Mouse (Mus musculus): ENCODE data around the gene Rtp4.

Gene Rtp4

DNA sequence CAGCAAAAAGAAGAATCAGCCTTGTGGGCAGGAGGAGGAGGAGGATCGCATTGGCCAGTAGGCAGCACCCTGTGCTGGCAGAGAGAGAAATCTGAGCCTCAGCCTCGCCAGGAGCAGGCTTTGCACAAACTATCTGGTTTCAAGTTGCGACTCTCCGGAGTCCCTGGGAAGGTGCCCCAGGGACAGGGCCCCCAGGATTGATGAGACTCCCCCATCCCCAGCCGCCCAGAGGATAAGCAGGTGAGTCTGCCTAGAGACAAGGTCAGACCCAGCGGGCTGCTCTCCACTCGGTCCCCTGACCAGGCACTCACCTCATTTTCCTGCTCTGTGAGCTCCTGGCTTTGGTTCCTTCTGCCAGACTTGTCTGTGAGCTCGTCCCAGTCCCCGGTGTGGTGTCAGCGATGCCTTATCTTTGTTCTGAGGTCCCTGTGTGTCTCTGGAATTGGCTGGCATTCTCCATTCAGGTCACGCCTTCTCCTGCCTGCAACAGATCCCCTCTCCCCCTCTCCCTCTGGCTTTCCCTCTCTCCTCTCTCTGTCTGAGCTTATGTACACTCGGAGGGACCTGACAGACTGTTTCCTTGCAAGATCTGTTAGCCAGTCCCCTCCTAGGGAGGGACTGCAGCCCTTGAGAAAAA, at the start of gene Rtp4, which contains the start of gene Masp1:
Gene Rtp4, plus strand, starts transcription at position 57 of the 637 bp plus-strand sequence.
Gene Masp1, minus strand, starts transcription at position 581 of the 637 bp plus-strand sequence.
- DNase-seq (ENCODE audit: low spot score) = no peak

DNA sequence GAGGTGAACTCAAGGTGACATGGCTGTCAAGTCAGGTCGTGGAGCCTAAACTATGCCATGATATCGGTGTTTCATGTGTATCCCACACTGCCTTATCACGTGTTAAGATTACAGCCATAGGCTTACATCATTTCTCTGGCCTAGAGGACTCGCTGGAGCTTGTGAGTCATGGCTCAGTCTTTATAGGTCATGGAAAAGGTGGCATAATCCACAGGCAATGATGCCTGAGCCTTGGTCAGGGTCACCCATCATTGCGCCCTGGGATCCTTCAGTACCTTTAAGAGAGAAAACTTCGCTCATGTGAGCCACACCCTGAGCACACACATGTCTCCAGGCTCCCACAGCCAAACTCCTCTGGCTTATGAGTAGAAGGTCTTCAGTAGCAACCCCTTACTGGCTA, 48.5 kb upstream of the Rtp4 start:
- no peak for DNase-seq (ENCODE audit: low spot score)

DNA sequence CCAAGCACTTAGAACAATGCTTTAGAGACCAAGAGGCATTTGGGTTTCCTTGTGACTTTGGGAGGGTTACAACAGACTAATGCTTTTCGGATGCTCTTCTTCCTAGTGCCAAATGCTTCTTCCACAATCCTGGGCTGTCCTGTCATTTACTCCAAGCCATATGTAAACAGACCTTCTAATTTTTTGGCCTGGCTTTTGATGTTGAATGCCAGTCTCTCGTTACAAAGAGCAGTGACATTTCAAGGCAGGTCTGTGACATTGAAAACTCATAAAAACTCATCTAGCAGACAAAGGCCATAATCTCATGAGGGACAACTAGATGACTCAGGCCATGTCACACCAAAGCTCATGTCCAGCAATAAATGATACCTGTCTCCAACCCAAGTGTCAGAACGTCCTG, 48.0 kb upstream of the Rtp4 start:
- no peak for DNase-seq (ENCODE audit: low spot score)

DNA sequence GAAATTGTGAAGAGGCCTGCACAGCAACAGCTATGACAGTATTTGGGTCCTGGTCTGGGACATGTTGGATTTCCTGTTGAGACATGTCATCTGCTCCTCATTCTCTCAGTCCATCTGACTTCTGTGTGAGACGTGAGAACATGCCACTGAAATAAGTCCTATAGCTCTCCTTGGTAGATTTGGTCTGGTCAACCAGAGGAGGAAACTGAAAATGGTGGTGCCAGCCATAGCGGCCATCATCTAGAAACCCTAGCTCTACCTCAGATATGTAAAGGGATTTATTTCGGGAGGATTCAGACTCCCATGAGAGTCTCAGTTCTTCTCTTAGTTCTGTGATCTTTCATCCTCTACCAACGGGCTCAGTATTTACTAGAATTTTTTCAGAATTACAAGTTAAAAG, 44.4 kb upstream of the Rtp4 start:
- no peak for DNase-seq (ENCODE audit: low spot score)

DNA sequence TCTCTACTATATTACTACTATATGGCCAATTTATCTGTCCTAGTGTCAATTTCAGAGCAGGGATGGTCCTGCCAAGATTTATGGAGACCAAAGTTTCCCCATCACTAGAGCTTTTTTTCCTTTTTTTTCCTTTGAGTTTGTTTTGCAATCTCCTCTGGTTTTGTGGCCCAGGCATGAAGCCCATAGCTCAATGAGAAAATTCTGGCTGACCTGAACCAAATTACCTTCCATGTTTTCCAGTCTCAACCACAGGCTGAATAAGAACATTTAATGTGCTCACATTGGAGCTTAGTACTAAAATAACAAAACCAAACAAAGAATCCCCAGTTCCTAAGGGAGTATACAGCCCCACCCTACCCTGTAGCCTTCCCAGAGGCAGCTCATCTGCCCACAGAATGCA, 43.5 kb upstream of the Rtp4 start:
- DNase-seq (ENCODE audit: low spot score) = no peak

DNA sequence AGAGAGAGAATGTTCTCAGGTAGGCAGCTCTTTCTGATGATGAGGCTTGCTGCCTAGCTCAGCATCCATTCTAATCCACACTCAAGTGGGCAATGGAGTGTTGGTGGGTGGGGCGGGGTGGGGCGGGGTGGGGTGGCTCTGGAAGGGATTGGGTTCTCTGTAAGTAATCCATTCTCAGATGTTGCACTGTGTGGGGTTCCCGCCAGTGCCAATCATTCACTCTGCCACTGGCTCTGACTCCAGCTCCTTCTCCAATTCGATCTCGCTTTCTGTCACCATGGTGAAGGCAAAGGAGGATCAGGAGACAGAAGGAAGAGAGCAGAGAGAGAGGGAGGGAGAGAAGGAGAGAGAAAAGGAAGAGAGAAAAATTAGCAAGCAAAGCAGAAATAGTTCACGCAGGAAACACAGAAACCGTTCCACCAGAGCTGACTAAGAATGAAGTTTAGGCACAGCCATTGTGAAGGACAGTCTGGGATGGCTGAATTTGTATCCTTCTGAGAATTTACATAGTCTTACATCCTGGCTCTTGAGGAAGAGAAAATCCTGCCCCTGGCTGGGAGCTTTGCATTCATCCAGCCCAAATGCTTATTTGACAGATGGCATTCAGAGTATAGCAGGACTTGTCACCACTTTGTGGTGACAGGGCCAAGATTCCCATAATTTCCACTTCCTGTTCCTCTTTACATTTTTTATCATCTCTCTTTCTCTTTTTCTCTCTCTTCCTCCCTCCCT, 40.1 kb upstream of the Rtp4 start:
- DNase-seq (ENCODE audit: low spot score) = no peak

DNA sequence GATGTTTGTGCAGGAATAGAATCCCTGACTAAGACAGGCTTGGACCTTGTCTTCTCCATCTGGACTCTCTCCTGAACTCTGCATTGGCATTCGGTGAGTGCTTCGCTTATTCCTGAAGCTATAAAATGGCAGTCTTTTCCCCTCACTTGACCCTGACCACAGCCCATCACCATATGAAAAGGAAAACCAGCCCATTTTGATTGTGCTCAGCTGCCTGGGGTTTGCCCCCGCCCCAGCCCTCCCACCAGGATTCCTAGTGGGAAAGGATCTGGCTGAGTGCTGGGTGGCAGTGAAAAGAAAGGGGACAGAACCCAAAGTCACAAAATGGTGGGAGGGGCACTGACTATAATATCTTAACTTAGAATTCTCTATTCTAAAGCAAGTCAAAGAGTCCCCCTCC, 37.9 kb upstream of the Rtp4 start:
- DNase-seq (ENCODE audit: low spot score) = no peak

DNA sequence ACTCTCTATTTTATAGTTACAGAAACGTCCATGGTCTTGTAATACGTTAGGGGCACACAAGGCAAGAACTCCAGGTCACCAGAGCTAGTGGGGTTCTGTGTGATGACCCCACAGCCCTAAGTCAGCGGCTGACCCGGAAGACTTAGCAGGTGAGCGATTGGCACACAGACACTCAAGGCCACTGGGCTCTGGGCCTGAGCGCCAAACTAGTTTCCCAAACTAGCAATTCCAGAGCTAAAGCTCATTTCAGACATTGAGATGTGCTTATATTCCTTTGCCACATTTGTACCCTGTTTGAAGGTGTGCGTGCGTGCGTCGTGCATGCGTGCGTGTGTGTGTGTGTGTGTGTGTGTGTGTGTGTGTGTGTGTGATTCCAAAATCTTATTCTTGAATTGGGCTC, 37.2 kb upstream of the Rtp4 start:
- no peak for DNase-seq (ENCODE audit: low spot score)

DNA sequence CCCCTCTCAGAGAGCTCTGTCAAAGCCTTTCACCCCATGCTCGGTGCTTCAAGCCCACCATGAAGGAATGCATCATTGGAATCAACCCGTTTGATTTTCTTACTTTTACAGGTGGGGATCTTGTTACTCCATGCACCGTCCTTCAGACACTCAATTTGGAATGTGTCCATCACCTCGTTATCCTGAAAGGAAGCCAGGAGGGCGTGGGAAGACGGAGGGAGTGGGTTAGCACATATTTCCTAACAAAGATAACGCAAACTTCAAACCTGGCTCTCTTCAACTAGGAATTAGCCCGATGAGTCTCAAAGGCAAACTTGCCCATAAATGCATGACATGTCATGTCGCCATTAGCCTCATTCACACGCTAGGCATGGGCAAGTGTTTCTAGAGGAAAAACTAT, 36.8 kb upstream of the Rtp4 start:
- no peak for DNase-seq (ENCODE audit: low spot score)

DNA sequence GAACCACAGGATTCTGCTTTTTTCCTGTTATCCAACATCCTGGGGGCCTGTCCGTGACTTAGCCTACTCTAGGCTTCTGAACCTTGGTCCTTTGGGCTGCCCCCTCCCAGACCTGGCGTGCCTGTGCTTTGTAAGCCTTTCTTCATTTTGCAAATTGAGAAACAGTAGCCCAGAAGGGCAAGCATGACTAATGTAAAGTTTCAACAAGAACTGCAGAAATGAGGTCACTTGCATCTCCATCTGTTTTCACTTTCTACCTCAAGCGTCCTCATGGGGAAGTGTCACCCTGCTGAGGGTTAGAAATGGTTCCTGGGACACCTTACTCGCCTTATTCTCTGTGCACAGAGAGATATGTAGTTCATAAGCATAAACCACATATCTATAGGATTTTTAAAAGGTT, 27.3 kb upstream of the Rtp4 start:
- no peak for DNase-seq (ENCODE audit: low spot score)

DNA sequence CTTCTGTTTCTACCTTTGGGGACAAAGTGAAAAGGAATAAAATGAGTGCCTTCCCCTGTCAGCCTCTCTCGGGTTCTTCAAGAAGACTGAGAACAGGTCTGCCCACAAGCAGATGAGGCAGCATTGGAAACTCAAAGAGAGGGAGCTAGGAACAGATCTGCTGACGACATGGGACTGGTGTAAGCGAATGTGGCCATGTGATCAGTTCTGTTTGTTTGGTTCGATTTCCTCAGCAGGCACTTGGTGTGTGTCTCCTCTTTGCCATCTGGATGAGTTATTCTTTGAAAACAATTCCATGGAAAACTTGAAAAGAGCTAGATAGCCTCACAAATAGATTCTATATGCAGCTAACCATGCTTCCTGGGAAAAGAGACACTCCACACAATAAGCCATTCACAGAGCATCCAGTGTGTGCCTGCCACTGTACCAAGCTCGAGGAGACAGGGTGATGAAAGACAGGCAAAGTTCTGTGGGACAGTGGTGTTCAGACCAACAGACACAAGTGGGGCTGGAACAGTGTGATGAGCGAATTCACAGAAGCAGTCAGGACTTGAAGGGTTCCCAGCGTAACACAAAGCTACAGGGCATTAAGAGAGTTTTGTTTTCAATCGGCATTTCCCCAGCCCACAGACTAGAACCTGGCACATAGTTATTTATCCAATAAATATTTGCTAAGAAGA, 23.7 kb upstream of the Rtp4 start:
- DNase-seq (ENCODE audit: low spot score) = no peak

DNA sequence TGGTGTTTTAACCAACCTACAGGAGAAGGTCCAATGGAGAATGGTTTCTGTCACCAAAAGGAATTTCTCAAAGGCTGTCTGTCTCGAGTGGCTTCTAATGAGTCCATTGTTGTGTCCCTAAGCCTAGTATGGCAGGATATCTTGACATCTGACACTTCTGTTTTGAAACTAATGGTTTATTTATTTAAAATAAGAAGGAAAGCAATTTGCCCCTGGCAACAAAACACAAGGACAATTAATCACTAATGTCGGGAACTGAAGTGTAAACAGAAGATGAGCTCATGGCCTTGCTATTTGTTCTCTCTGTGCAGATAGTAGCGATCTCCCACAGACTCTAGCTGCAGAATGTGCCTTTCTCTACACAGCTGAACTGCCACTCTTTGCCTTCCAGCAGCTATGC, 22.7 kb upstream of the Rtp4 start:
- no peak for DNase-seq (ENCODE audit: low spot score)

DNA sequence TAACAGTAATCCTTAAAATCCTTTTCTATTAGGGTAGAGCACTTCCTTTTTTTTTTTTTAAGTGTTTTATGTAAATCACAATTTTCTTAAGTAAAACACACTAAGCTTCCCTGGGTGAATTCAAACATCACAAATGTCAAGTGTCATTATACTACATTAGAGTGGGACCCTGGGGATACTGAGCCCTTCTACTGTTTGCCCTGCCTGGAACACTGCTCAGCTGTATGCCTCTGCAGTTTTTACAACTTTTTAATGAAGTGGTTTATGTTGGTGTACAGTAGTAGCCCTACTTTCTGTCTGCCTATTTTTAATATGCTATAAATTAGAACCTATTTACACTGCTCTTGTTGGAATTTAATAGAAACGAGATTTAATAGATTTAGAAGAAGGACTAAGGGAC, 22.2 kb upstream of the Rtp4 start:
- no peak for DNase-seq (ENCODE audit: low spot score)

DNA sequence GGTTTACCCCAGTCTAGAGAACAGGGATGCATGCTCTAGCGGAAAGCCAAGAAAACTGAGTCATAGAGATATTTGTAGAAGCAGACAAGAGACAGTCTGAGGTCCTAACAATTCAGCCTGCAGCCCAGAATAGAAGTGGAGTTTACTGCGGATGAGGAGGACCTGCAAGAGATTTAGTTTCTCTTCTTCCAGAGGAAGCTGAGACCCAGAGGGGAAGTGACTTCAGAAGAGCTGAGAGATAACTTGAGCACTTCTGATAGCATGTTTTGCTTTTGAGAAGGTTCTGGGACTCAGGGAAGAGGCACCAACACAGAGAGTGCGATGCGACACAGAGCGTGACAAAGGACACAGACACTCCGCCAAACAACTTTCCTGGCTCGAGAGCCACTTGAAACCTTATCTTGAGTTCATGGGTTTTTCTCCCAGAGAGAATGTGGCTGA, 21.4 kb upstream of the Rtp4 start:
- DNase-seq (ENCODE audit: low spot score) = no peak

DNA sequence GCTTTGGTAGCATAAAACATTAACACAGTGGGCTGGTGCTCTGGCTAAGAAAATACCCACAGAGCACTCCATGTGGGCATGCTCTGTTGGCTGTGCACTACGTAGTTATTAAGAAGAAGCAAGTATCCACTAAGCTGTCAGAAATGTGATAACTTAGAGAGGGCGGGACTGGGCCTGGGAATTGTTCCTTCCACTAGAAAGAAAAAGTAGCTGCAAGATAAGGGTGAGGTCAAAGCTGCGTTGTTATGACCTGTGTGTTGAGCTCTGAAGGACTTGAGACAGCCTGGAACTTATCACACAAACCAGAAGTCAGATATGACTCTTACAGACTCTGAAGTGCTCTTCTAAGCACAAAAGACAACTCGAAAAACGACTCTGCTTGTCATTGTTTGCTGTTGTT, 19.5 kb upstream of the Rtp4 start:
- no peak for DNase-seq (ENCODE audit: low spot score)

DNA sequence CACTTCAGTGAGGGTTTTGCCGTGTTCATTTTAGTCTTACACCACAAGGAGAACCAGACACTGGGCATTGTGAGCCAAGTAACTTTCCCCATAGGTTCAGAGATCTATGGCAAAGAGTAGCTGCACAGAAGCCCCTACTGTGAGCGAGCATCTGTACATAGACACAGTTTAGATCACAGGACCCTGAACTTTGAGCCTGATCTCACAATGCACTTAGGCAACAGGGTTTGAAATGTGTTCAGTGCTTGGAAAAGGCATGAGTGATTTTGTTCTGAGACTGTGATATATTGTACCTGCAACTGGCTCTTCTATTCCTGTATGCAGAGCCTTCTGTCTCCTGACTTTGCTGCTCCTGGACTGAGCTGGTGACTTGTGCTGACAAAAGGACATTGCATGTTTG, 18.8 kb upstream of the Rtp4 start:
- DNase-seq (ENCODE audit: low spot score) = no peak

DNA sequence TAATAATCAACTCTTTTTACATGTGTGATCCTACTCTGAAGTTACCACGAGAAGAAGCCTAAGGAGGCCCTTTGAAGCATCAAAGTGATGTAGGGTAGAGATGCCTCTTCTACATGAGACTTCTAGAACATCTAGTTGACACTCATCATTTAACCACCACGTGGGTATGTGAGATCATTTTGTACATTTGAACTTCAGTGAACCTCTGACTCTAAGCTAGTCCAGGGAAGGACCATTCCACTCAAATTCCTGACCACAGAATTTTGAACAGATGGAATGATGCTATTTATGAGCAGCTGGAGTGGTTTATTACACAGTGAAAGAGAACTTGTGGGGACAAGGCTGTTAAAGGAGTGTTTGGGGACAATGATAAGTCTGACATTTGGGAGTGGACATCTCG, 17.6 kb upstream of the Rtp4 start:
- no peak for DNase-seq (ENCODE audit: low spot score)

DNA sequence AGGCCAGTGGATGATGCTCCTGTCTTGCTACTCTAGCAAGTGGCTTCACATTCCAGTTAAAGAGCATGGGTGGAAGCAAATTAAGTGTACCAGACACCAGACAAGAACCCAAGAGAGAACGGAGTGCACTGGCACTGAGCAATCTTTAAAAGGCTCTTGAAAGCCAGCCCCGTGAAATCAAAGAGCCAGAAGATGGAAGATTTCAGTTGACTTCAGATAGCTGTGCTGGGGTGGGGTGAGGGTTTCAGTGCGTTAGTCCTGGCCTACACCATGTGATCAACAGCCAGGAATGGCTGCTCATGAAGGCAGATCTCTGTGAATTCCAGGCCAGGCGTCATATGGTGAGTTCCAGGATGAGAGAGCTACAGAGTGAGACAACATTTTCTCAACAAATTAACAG, 16.7 kb upstream of the Rtp4 start:
- no peak for DNase-seq (ENCODE audit: low spot score)

DNA sequence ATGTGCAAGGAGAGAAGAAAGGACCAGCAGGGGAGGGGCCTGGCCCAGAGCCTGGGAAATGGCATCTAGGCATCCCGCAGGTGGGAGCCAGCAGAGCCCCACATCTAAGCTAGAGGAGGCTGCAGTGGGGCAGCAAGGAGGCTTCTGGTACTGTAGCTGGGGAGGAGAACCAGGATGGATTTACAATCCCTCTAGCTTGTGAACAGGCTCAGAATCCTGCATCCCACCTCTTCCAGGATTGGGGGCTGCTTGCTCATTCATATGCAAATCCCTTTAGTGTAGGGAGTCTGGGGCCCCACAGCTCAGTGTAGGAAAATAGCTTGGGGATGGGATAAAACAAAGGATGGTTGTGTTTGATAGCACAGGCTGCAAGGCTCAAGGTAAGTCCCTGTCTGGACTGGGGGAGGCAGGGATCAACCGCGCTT, 15.8 kb upstream of the Rtp4 start:
- no peak for DNase-seq (ENCODE audit: low spot score)

DNA sequence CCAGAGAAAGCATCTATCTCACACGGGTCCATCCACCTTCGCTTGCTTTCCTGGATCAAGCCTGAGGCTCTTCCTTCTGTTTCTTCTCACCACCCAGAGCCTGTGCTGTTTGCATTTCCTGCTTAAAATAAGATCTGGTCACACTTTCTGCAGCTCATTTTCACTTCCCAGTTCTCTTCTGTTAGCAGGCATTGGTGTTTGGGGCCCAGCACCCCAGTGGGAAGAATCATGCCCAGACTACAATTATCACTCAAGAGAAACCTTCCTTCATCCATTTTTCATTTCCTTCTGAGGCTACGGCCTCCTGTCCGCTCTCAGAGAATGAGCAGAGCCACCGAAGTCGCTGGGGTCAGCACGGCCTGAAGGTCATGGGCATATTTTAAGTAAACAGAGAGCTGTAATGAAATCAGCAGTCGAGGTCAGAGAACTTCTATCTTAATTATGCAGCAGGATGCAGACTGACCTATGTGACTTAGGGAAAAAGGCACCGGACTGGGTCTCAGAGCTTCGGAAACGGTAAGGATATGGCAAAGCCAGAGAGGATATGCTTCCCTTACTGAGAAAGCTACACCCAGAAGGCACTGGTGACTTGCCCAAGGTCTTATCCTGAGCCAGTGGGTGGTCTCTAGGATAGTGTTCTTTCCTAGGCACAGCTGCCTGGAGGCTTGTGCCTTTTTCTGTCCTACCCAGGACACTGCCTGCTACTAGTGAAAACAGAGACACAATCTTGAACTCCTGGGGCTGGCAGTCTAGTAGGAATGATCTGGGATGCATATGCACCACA, 14.0 kb upstream of the Rtp4 start:
- DNase-seq (ENCODE audit: low spot score) = no peak

DNA sequence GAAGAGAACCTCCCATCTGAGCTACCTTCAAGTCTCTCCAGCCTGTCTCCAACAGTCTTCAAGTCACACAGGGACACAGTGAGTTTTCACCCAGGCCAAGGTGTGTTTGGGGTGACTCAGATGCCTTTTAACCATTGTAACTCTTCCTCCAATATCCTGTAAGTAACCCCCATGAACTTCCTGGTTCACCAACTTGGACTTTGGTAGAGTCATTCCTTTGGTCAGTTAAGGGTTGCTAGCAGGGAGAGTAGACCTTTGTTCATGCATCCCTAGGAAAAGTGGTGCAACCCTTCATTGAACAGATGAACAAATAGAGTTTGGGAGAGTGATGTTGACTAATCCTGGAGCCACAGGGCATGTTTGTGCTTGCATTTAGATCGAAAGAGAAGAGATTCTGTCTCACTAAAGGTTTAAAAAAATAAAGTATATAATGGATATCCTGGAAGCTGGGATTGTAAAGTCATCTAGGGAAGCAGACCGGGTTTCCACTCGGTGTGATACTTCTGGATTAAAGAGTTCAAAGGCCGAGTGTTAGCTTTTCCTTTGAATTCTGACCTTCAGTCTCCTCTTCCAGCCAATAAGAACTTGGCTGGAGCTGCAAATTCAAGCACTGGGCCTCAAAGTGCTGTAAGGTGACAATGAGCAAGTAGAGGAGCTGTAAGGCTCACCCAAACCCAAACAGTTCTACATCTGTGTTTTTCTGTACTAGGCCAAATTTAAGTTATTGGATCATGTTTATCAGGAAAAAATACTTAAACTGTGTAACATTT, 8.7 kb upstream of the Rtp4 start:
- no peak for DNase-seq (ENCODE audit: low spot score)

DNA sequence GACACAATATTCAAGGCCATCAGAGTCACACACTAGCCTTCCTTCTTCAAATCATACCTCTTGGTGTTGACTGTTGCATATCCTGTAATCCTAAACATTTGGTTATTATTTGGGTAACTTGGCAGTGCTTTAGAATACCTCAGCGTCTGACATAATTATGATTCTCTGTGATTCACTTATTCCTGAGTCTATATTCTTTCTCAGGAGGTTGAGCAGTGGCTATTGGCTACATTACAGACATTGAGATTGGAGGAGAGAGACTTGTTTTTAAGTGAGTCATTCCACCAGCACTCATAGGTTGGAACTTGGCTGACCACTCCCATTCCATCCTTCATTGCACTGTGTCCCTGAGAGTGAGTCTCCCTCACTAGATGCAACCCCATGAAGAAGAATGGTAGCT, 6.7 kb upstream of the Rtp4 start:
- no peak for DNase-seq (ENCODE audit: low spot score)

Data from layer of hippocampus, adult 9-10 months (tissue).